Mouse (Mus musculus) heart, adult 2 months (tissue): ENCODE results near the gene Tlcd1.

Experiments used
- CTCF ChIP-seq: fragments of 200-600 bp; IDR thresholded peaks from 2 replicates; pipeline ENCODE4 v1.8.1; 2022; ENCODE audit warnings: antibody characterized with exemption, mild to moderate bottlenecking, moderate library complexity
- EP300 ChIP-seq: fragments of 200-500 bp; IDR thresholded peaks from 2 replicates; pipeline ENCODE4 v1.6.1; 2011; ENCODE audit warnings: low read depth, low read length, control low read depth; ENCODE audit not compliant: insufficient read depth
- POLR2A ChIP-seq: fragments of 200-500 bp; IDR thresholded peaks from 2 replicates; pipeline ENCODE4 v1.6.1; 2011; ENCODE audit warnings: mild to moderate bottlenecking, low read depth, low read length, control low read depth; ENCODE audit not compliant: insufficient read depth

DNA sequence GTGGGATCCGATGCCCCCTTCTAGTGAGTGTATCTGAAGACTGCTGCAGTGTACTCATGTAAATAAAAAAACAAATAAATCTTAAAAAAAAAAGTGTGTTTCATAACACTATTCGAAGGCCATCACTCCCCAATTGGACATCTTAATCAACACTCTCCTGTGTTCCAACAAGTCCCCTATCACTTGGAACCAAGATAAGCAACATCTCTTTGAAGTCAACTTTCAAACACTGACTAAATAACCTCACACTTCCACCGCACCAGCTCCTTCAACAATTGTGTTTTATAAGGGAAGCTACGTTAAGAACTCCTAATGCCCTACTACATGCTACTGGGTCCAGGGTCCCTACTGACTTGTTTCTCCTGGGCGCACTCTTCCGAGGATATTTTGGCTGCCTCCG is 5.9 kb downstream of the Tlcd1 start:
- no peak for TF ChIP-seq CTCF
- no peak for TF ChIP-seq POLR2A
- TF ChIP-seq EP300, result no peak
